Mouse (Mus musculus) heart, embryonic 13.5 days (tissue): ENCODE data around the gene Lrba. TPM values are rescaled to one million over a fixed set of nuclear protein-coding genes. Genes with fewer than 3 reads are reported as not detected.

Experiments
- ATAC-seq: fragments of 200-750 bp; cut with Nextera tagmentation; 2 replicates; pipeline ENCODE4 v1.8.0; 2017; ENCODE audit warnings: moderate TSS enrichment; ENCODE audit not compliant: insufficient number of reproducible peaks, low FRiP score, low TSS enrichment; ENCODE audit errors: extremely low read depth
- H3K27ac ChIP-seq: fragments of 300-500 bp; sonication (generic); replicated peaks from 2 replicates; pipeline ENCODE4 v1.5.1; 2015; ENCODE audit warnings: moderate library complexity, mild to moderate bottlenecking, inconsistent platforms
- H3K27me3 ChIP-seq: fragments of 300-500 bp; sonication (generic); replicated peaks from 2 replicates; pipeline ENCODE4 v1.6.1; 2015; ENCODE audit warnings: mild to moderate bottlenecking, inconsistent platforms
- H3K36me3 ChIP-seq: fragments of 300-500 bp; sonication (generic); 2 replicates; pipeline ENCODE4 v1.6.1; 2015; ENCODE audit warnings: mild to moderate bottlenecking, inconsistent platforms
- H3K4me1 ChIP-seq: fragments of 300-500 bp; sonication (generic); 2 replicates; pipeline ENCODE4 v1.6.1; 2015; ENCODE audit warnings: inconsistent platforms
- H3K4me2 ChIP-seq: fragments of 300-500 bp; sonication (generic); 2 replicates; pipeline ENCODE4 v1.6.1; 2015; ENCODE audit warnings: inconsistent platforms, mild to moderate bottlenecking, moderate library complexity
- H3K4me3 ChIP-seq: fragments of 300-500 bp; sonication (generic); 2 replicates; pipeline ENCODE4 v1.5.1; 2015; ENCODE audit warnings: moderate library complexity, mild to moderate bottlenecking, inconsistent platforms
- H3K9ac ChIP-seq: fragments of 300-500 bp; sonication (generic); 2 replicates; pipeline ENCODE4 v1.6.1; 2015; ENCODE audit warnings: inconsistent platforms, mild to moderate bottlenecking, moderate library complexity
- H3K9me3 ChIP-seq: fragments of 300-500 bp; sonication (generic); 2 replicates; pipeline ENCODE4 v1.6.1; 2016; ENCODE audit warnings: inconsistent platforms
- WGBS: fragments of 180-500 bp; shearing (Covaris S2); methylation state at CpG from one replicate; pipeline ENCODE4 v1.1.7; 2015; ENCODE audit warnings: mixed read lengths; 5-methylcytosine and 5-hydroxymethylcytosine counted together
- polyA plus RNA-seq: library from polyadenylated mRNA; unstranded; fragments of >200 nt; fragmentation: Nextera tagmentation; extraction: Ambion mirVana; gene quantifications from 2 replicates; pipeline ENCODE4 v1.2.1, GENCODE M21; 2015

Lrba gene
- polyA plus RNA-seq, 1 experiment from 2014 or later, result 1.5 TPM

GRCm38 (mm10) chr3:86689305-86689704 lies 464.8 kb downstream of the Lrba start:
- peaks cover 31% of the 10 kb centered on the region for H3K27me3 ChIP-seq
- peak overlapping the region; percentile 22 for H3K4me3 ChIP-seq
- peaks cover 12% of the 10 kb centered on the region for H3K4me1 ChIP-seq
- ATAC-seq, result no peak
- WGBS, result 17% methylated on average over 7 of the region's 7 CpGs
- no peak overlapping the region for H3K9ac ChIP-seq
- H3K9me3 ChIP-seq, result no peaks in the 10 kb centered on the region
- peak overlapping the region; percentile 53 for H3K4me2 ChIP-seq
- H3K36me3 ChIP-seq, result no peaks in the 10 kb centered on the region
- H3K27ac ChIP-seq, result no peak overlapping the region

- no peak overlapping the region for H3K9ac ChIP-seq
- H3K4me2 ChIP-seq, result no peak overlapping the region
- no peak for ATAC-seq
- H3K27me3 ChIP-seq, result peaks cover 12% of the 10 kb centered on the region; the same call in 1 of the 2 replicates
- no peak overlapping the region for H3K27ac ChIP-seq
- no peaks in the 10 kb centered on the region for H3K36me3 ChIP-seq
- no peaks in the 10 kb centered on the region for H3K9me3 ChIP-seq
- H3K4me1 ChIP-seq, result peaks cover 9% of the 10 kb centered on the region
- no peak overlapping the region for H3K4me3 ChIP-seq
Measured at GRCm38 (mm10) chr3:86692779-86693178, 468.3 kb downstream of the Lrba start.

GRCm38 (mm10) chr3:86693553-86693952 lies 469.1 kb downstream of the Lrba start:
- 54% methylated on average over 7 of the region's 7 CpGs for WGBS
- H3K9ac ChIP-seq, result no peak overlapping the region
- ATAC-seq, result no peak
- H3K9me3 ChIP-seq, result no peaks in the 10 kb centered on the region
- no peak overlapping the region for H3K4me3 ChIP-seq
- no peak overlapping the region for H3K4me2 ChIP-seq
- H3K4me1 ChIP-seq, result peaks cover 5% of the 10 kb centered on the region
- no peak overlapping the region for H3K27ac ChIP-seq
- no peaks in the 10 kb centered on the region for H3K36me3 ChIP-seq
- H3K27me3 ChIP-seq, result peaks cover 12% of the 10 kb centered on the region; the same call in 1 of the 2 replicates

- ATAC-seq, result no peak
- no peaks in the 10 kb centered on the region for H3K36me3 ChIP-seq
- no peaks in the 10 kb centered on the region for H3K27me3 ChIP-seq
- no peak overlapping the region for H3K27ac ChIP-seq
- H3K4me2 ChIP-seq, result no peak overlapping the region
- peaks cover 6% of the 10 kb centered on the region; the same call in 1 of the 2 replicates for H3K4me1 ChIP-seq
- 75% methylated on average over 2 of the region's 2 CpGs for WGBS
- no peak overlapping the region for H3K9ac ChIP-seq
- H3K9me3 ChIP-seq, result no peaks in the 10 kb centered on the region
- H3K4me3 ChIP-seq, result no peak overlapping the region
Measured at GRCm38 (mm10) chr3:86698947-86699346, 474.5 kb downstream of the Lrba start.

- no peak for ATAC-seq
- Histone ChIP-seq H3K4me1 (peaks cover 6% of the 10 kb centered on the region; the same call in 1 of the 2 replicates), H3K27ac (no peak overlapping the region), H3K9me3 (no peaks in the 10 kb centered on the region), H3K36me3 (no peaks in the 10 kb centered on the region), H3K9ac (no peak overlapping the region), H3K27me3 (no peaks in the 10 kb centered on the region), H3K4me3 (no peak overlapping the region), H3K4me2 (no peak overlapping the region)
- WGBS, result 13% methylated on average over 1 of the region's 1 CpGs
Measured at GRCm38 (mm10) chr3:86701163-86701563, 476.7 kb downstream of the Lrba start.

- WGBS, result 53% methylated on average over 4 of the region's 4 CpGs
- ATAC-seq, result no peak
Measured at GRCm38 (mm10) chr3:86709472-86709871, 485.0 kb downstream of the Lrba start.

GRCm38 (mm10) chr3:86711530-86711929 lies 487.1 kb downstream of the Lrba start:
- H3K36me3 ChIP-seq, result no peaks in the 10 kb centered on the region
- no peak overlapping the region for H3K9ac ChIP-seq
- no peak overlapping the region for H3K27ac ChIP-seq
- H3K4me2 ChIP-seq, result no peak overlapping the region
- ATAC-seq, result no peak
- 54% methylated on average over 1 of the region's 1 CpGs for WGBS
- no peaks in the 10 kb centered on the region for H3K9me3 ChIP-seq
- H3K4me3 ChIP-seq, result no peak overlapping the region
- no peaks in the 10 kb centered on the region for H3K27me3 ChIP-seq
- peaks cover 15% of the 10 kb centered on the region for H3K4me1 ChIP-seq

More at GRCm38 (mm10) chr3:86709472-86709871, 485.0 kb downstream of the Lrba start:
- no peak overlapping the region for H3K27ac ChIP-seq
- no peak overlapping the region for H3K4me3 ChIP-seq
- no peaks in the 10 kb centered on the region for H3K36me3 ChIP-seq
- no peaks in the 10 kb centered on the region for H3K27me3 ChIP-seq
- no peak overlapping the region for H3K4me2 ChIP-seq
- no peaks in the 10 kb centered on the region for H3K9me3 ChIP-seq
- no peak overlapping the region for H3K9ac ChIP-seq
- H3K4me1 ChIP-seq, result peaks cover 14% of the 10 kb centered on the region

GRCm38 (mm10) chr3:86712758-86713157 lies 488.3 kb downstream of the Lrba start:
- Histone ChIP-seq H3K4me2 (no peak overlapping the region), H3K4me3 (no peak overlapping the region), H3K9me3 (no peaks in the 10 kb centered on the region), H3K36me3 (no peaks in the 10 kb centered on the region), H3K27me3 (no peaks in the 10 kb centered on the region), H3K27ac (no peak overlapping the region), H3K9ac (no peak overlapping the region), H3K4me1 (peaks cover 15% of the 10 kb centered on the region)
- 61% methylated on average over 3 of the region's 3 CpGs for WGBS
- ATAC-seq, result no peak

GRCm38 (mm10) chr3:86714446-86714845 lies 490.0 kb downstream of the Lrba start:
- 52% methylated on average over 2 of the region's 2 CpGs for WGBS
- H3K36me3 ChIP-seq, result no peaks in the 10 kb centered on the region
- H3K27me3 ChIP-seq, result no peaks in the 10 kb centered on the region
- H3K4me1 ChIP-seq, result peaks cover 18% of the 10 kb centered on the region
- no peak overlapping the region for H3K4me2 ChIP-seq
- no peak overlapping the region for H3K27ac ChIP-seq
- no peak overlapping the region for H3K4me3 ChIP-seq
- H3K9me3 ChIP-seq, result no peaks in the 10 kb centered on the region
- no peak for ATAC-seq
- no peak overlapping the region for H3K9ac ChIP-seq

GRCm38 (mm10) chr3:86723415-86724298 lies 499.2 kb downstream of the Lrba start:
- ATAC-seq, result no peak
- H3K9ac ChIP-seq, result no peak overlapping the region
- no peaks in the 10 kb centered on the region for H3K9me3 ChIP-seq
- no peak overlapping the region for H3K4me3 ChIP-seq
- no peaks in the 10 kb centered on the region for H3K36me3 ChIP-seq
- H3K4me2 ChIP-seq, result peak overlapping the region; percentile 28
- peaks cover 24% of the 10 kb centered on the region for H3K4me1 ChIP-seq
- no peaks in the 10 kb centered on the region for H3K27me3 ChIP-seq
- H3K27ac ChIP-seq, result no peak overlapping the region; the same call in 1 of the 2 replicates
- WGBS, result 15% methylated on average over 9 of the region's 9 CpGs

- Histone ChIP-seq H3K9ac (no peak overlapping the region), H3K36me3 (no peaks in the 10 kb centered on the region), H3K4me1 (peaks cover 21% of the 10 kb centered on the region), H3K4me3 (no peak overlapping the region), H3K27me3 (no peaks in the 10 kb centered on the region), H3K9me3 (no peaks in the 10 kb centered on the region), H3K27ac (peak overlapping the region; percentile 48; the same call in 1 of the 2 replicates), H3K4me2 (peak overlapping the region; percentile 49)
- ATAC-seq, result no peak
- 14% methylated on average over 9 of the region's 9 CpGs for WGBS
Measured at GRCm38 (mm10) chr3:86725113-86725512, 500.6 kb downstream of the Lrba start.

GRCm38 (mm10) chr3:86738831-86739230 lies 514.4 kb downstream of the Lrba start:
- no peak for ATAC-seq
- Histone ChIP-seq H3K4me3 (no peak overlapping the region), H3K4me1 (no peaks in the 10 kb centered on the region), H3K36me3 (no peaks in the 10 kb centered on the region), H3K27me3 (no peaks in the 10 kb centered on the region), H3K27ac (no peak overlapping the region), H3K4me2 (no peak overlapping the region), H3K9ac (no peak overlapping the region), H3K9me3 (no peaks in the 10 kb centered on the region)
- WGBS, result 74% methylated on average over 3 of the region's 3 CpGs
